Mouse (Mus musculus) hindbrain, embryonic 16.5 days (tissue): ENCODE measurements around the gene Trim25. TPM values are rescaled to one million over a fixed set of nuclear protein-coding genes. Genes with fewer than 3 reads are reported as not detected.

ENCODE experiments used
- ATAC-seq: fragments of 200-750 bp; cut with Nextera tagmentation; 2 replicates; pipeline ENCODE4 v1.8.0; 2017; ENCODE audit warnings: moderate TSS enrichment, moderate library complexity
- H3K27ac ChIP-seq: fragments of 300-500 bp; sonication (generic); 2 replicates; pipeline ENCODE4 v1.5.1; 2014; ENCODE audit warnings: low read depth, mild to moderate bottlenecking, control low read depth, low read length, moderate library complexity
- H3K27me3 ChIP-seq: fragments of 300-500 bp; sonication (generic); replicated peaks from 2 replicates; pipeline ENCODE4 v1.6.1; 2014; ENCODE audit warnings: low read length; ENCODE audit not compliant: control insufficient read depth, insufficient read depth
- H3K36me3 ChIP-seq: fragments of 300-500 bp; sonication (generic); 2 replicates; pipeline ENCODE4 v1.6.1; 2014; ENCODE audit warnings: mild to moderate bottlenecking, low read length, moderate library complexity, mixed read lengths; ENCODE audit not compliant: control insufficient read depth, insufficient read depth
- H3K4me1 ChIP-seq: fragments of 300-500 bp; sonication (generic); 2 replicates; pipeline ENCODE4 v1.6.1; 2014; ENCODE audit warnings: low read depth, low read length; ENCODE audit not compliant: control insufficient read depth, insufficient read depth
- H3K4me2 ChIP-seq: fragments of 300-500 bp; sonication (generic); 2 replicates; pipeline ENCODE4 v1.6.1; 2014; ENCODE audit warnings: mild to moderate bottlenecking, low read length, control low read depth, moderate library complexity
- H3K4me3 ChIP-seq: fragments of 300-500 bp; sonication (generic); 2 replicates; pipeline ENCODE4 v1.5.1; 2014; ENCODE audit warnings: mild to moderate bottlenecking, low read length, control low read depth, moderate library complexity
- H3K9ac ChIP-seq: fragments of 300-500 bp; sonication (generic); 2 replicates; pipeline ENCODE4 v1.6.1; 2014; ENCODE audit warnings: low read depth, mild to moderate bottlenecking, control low read depth, low read length, moderate library complexity
- H3K9me3 ChIP-seq: fragments of 300-500 bp; sonication (generic); 2 replicates; pipeline ENCODE4 v1.6.1; 2014; ENCODE audit warnings: mild to moderate bottlenecking, low read length, moderate library complexity; ENCODE audit not compliant: control insufficient read depth
- WGBS: fragments of 180-500 bp; shearing (Covaris S2); extraction: QIAGEN DNeasy Blood & Tissue Kit; methylation state at CpG from one replicate; pipeline ENCODE4 v1.1.7; 2014; 5-methylcytosine and 5-hydroxymethylcytosine counted together
- polyA plus RNA-seq: library from polyadenylated mRNA; unstranded; fragments of >200 nt; fragmentation: Nextera tagmentation; extraction: Ambion mirVana; gene quantifications from 2 replicates; pipeline ENCODE4 v1.2.1, GENCODE M21; 2015

The Trim25 gene
- polyA plus RNA-seq, 1 experiment from 2014 or later, result 5.4 TPM

- WGBS, result 23% methylated on average over 6 of the region's 6 CpGs
These were observed 70.1 kb downstream of the Trim25 start for GRCm38 (mm10) chr11:89069303-89069702.

More at GRCm38 (mm10) chr11:89069303-89069702, 70.1 kb downstream of the Trim25 start:
- Histone ChIP-seq H3K27ac (no peak overlapping the region), H3K36me3 (no peaks in the 10 kb centered on the region), H3K4me2 (no peak overlapping the region), H3K4me3 (no peak overlapping the region), H3K9ac (no peak overlapping the region), H3K9me3 (no peaks in the 10 kb centered on the region), H3K27me3 (no peaks in the 10 kb centered on the region), H3K4me1 (no peaks in the 10 kb centered on the region)
- ATAC-seq, result no peak

Other genes with a start within 250 kb of the Trim25 start
- gene Akap1, start 134.8 kb upstream of the Trim25 start, polyA plus RNA-seq, result 28.5 and 33.2 TPM in 2 replicates
- gene Scpep1, start 43.9 kb upstream of the Trim25 start, polyA plus RNA-seq, result 38.4 and 40.0 TPM in 2 replicates
- gene Elobl, start 32.4 kb upstream of the Trim25 start, polyA plus RNA-seq, result not detected in 2 replicates
- 26.6 and 27.6 TPM in 2 replicates for gene Coil, start 29.1 kb upstream of the Trim25 start, polyA plus RNA-seq
- 16.4 and 16.7 TPM in 2 replicates for gene Dgke, start 67.5 kb downstream of the Trim25 start, polyA plus RNA-seq
- not detected in 2 replicates for gene Gm525, start 74.5 kb downstream of the Trim25 start, polyA plus RNA-seq